Mouse (Mus musculus): ENCODE data around the gene Zbtb49. TPM values are rescaled to one million over a fixed set of nuclear protein-coding genes. Genes with fewer than 3 reads are reported as not detected.

Gene Zbtb49
- total and polyA plus RNA-seq, 2 experiments from 2014 or later, result 13.9 to 40.5 TPM

DNA sequence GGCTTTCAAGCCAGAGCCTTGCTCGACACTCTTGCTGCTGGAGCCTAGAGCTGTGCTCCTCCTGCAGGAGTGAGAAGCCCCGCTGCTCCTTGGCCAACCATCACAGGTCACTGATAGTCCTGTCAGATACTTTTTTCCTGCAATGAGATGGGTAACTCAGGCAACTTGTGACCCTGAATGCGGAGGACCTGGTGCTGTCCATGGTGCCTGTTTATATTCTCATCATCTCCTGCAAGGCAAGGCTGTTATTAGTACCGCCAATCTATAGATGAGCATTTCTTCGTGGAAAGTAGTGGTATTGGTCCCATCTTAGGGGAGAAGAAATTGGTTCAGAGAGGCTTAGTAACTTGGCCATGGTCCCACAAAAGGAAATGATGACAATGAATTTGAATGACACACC lies 46.5 kb downstream of the Zbtb49 start:
- Histone ChIP-seq H3K4me3 (ENCODE audit: low read depth, low read length) (no peak overlapping the region), H3K36me3 (ENCODE audit: insufficient read depth) (no peaks in the 10 kb centered on the region), H3K9me3 (ENCODE audit: low read length) (no peaks in the 10 kb centered on the region), H3K4me1 (ENCODE audit: insufficient read depth) (no peaks in the 10 kb centered on the region), H3K9ac (no peak overlapping the region), H3K4me2 (ENCODE audit: low read depth) (no peak overlapping the region), H3K27ac (ENCODE audit: low read depth, low read length) (no peak overlapping the region), H3K27me3 (ENCODE audit: insufficient read depth, low read length) (no peaks in the 10 kb centered on the region)
- DNase-seq, result no peak
- no peak for ATAC-seq
- 59% methylated on average over 5 of the region's 5 CpGs for whole genome bisulfite sequencing
- no peak for TF ChIP-seq CTCF (IDR thresholded peaks at IDR 0.05; ENCODE audit: low read depth)

DNA sequence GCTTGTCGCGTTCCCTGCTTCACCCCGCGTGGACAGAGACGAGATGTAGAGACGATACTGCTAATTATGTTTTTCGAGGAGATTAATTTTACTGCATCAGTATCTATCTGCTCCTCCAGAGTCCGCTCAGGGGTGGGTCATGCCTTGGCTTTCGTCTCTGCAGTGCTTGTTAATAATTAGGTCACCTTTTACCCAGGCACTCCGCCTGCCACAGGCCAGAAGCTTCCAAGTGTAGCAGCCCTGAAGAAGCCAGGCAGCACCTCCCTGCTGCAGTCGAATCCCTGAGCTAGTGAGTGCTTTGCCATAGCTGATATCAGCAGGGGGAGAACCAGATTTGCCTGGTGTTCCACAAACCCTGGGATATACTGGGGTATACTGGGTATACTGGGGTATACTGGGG lies 51.8 kb downstream of the Zbtb49 start:
- Histone ChIP-seq H3K4me1 (ENCODE audit: insufficient read depth) (no peaks in the 10 kb centered on the region), H3K36me3 (ENCODE audit: insufficient read depth) (no peaks in the 10 kb centered on the region), H3K4me3 (ENCODE audit: low read depth, low read length) (no peak overlapping the region), H3K4me2 (ENCODE audit: low read depth) (no peak overlapping the region), H3K27ac (ENCODE audit: low read depth, low read length) (no peak overlapping the region), H3K9me3 (ENCODE audit: low read length) (no peaks in the 10 kb centered on the region), H3K9ac (no peak overlapping the region), H3K27me3 (ENCODE audit: insufficient read depth, low read length) (no peaks in the 10 kb centered on the region)
- TF ChIP-seq CTCF (IDR thresholded peaks at IDR 0.05; ENCODE audit: low read depth), result no peak
- WGBS, result 71% methylated on average over 11 of the region's 11 CpGs
- DNase-seq (no peak), ATAC-seq (no peak)

GRCm38 (mm10) chr5:38159634-38160413 lies 60.4 kb downstream of the Zbtb49 start, which contains the start of gene Nsg1:
Gene Nsg1 (minus strand): TSS chr5:38159907.
- Histone ChIP-seq H3K27me3 (ENCODE audit: insufficient read depth, low read length) (no peaks in the 10 kb centered on the region), H3K4me2 (ENCODE audit: low read depth) (peak within 1 kb of the TSS; percentile 90), H3K9ac (peak within 1 kb of the TSS; percentile 100), H3K9me3 (ENCODE audit: low read length) (no peaks in the 10 kb centered on the region), H3K4me1 (ENCODE audit: insufficient read depth) (peaks cover 26% of the 10 kb centered on the region), H3K4me3 (ENCODE audit: low read depth, low read length) (peak within 1 kb of the TSS; percentile 89), H3K27ac (ENCODE audit: low read depth, low read length) (peak within 1 kb of the TSS; percentile 99), H3K36me3 (ENCODE audit: insufficient read depth) (peaks cover 27% of the 10 kb centered on the region)
- ATAC-seq, result peak; percentile 40
- no peak; the same call in 1 of the 2 replicates for TF ChIP-seq CTCF (IDR thresholded peaks at IDR 0.05; ENCODE audit: low read depth)
- 8% methylated on average over 35 of the region's 35 CpGs for WGBS
- DNase-seq, result no peak

DNA sequence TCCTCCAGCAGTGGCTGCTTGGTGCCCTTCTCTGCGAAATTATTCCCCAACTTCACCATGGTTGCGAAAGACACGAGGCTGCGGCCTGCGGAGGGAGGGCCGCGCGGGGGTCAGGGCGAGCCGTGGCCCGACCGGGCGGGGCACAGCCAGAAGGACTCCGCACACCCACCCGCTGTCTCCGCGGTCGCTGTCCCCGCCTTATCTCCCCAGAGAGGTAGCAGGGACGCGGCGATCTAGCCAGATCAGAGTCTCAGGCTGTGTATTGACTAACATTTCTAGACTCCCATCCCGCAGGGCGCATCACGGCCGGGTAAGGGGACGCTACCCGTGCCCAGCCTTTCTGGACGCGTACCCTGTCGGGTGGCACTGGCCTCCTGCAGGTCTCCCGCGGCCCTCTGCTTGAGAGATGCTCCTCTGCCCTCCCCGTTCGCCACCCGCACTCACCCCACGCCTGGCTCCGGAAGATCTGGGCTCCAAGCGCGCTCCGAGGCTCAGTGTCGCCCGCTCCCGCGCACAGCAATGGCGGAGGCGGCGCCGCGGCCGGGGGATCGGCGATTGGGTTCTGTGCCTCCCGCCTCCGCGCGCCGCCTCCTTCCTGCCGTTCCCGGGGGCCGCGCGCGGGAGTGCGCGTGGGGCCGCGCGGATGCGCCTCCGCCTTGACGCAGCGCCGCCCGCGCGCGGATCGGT lies 61.2 kb downstream of the Zbtb49 start:
- Histone ChIP-seq H3K27ac (ENCODE audit: low read depth, low read length) (peak overlapping the region; percentile 99), H3K9me3 (ENCODE audit: low read length) (no peaks in the 10 kb centered on the region), H3K4me3 (ENCODE audit: low read depth, low read length) (peak overlapping the region; percentile 89), H3K27me3 (ENCODE audit: insufficient read depth, low read length) (no peaks in the 10 kb centered on the region), H3K4me1 (ENCODE audit: insufficient read depth) (peaks cover 33% of the 10 kb centered on the region), H3K4me2 (ENCODE audit: low read depth) (peak overlapping the region; percentile 90), H3K36me3 (ENCODE audit: insufficient read depth) (peaks cover 34% of the 10 kb centered on the region), H3K9ac (peak overlapping the region; percentile 100)
- peak; percentile 96 for DNase-seq
- 3% methylated on average over 76 of the region's 79 CpGs for WGBS
- no peak for TF ChIP-seq CTCF (IDR thresholded peaks at IDR 0.05; ENCODE audit: low read depth)
- peak; percentile 88 for ATAC-seq

DNA sequence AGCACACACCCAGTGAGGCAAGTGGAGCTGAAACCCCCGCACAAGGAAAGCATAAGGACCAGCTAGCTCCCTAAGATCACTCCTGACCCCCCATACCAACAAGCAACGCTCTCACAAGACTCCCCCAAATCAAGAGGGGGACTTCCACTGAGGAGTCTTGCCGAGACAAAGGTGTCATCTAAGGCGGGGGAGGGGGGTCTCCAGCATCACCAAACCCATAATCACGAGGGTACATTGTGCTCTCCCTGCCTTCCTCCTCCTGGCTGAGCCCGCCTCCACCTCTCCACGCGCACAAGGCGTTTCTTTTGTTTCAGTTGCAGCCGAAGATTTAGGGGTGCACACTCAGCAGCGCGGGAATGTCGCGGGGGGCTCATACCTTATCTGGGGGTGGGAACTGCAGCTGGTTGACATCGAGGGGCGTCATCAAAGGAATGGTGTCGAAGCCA lies 61.7 kb downstream of the Zbtb49 start:
- Histone ChIP-seq H3K4me3 (ENCODE audit: low read depth, low read length) (peak overlapping the region; percentile 89), H3K27me3 (ENCODE audit: insufficient read depth, low read length) (no peaks in the 10 kb centered on the region), H3K9ac (peak overlapping the region; percentile 100), H3K36me3 (ENCODE audit: insufficient read depth) (peaks cover 40% of the 10 kb centered on the region), H3K4me2 (ENCODE audit: low read depth) (peak overlapping the region; percentile 90), H3K9me3 (ENCODE audit: low read length) (no peaks in the 10 kb centered on the region), H3K27ac (ENCODE audit: low read depth, low read length) (peak overlapping the region; percentile 99), H3K4me1 (ENCODE audit: insufficient read depth) (peaks cover 39% of the 10 kb centered on the region)
- ATAC-seq, result peak; percentile 74
- DNase-seq, result peak; percentile 88
- WGBS, result under 1% methylated on average over 17 of the region's 17 CpGs
- no peak for TF ChIP-seq CTCF (IDR thresholded peaks at IDR 0.05; ENCODE audit: low read depth)

DNA sequence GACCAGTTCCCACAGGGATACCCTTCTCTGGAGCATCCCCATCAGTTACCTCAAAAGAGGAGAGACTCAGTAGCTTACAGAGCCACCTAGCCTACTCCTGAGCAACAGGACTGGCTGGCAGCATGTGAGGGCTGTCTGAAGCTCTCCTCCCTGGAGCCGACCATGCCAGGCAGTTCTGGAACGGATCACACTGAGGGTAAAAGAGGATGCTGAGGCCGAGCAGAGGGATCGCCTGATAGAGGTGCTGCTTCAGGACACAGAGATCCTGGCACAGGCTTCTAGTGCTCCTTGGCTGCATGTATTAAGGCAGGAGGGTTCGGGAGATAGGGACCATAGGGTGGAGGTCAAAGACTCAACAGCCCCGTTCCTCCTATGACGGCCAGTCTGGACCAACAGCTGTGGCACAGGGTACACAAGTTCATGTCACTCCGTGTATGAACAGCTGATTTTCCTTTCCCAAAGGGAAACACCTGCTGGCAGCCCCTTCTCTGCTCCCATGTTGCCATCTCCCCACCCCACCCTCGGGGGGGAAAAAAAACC lies 62.7 kb downstream of the Zbtb49 start:
- ATAC-seq, result no peak
- Histone ChIP-seq H3K27ac (ENCODE audit: low read depth, low read length) (peak overlapping the region; percentile 99), H3K4me3 (ENCODE audit: low read depth, low read length) (peak overlapping the region; percentile 89), H3K27me3 (ENCODE audit: insufficient read depth, low read length) (no peaks in the 10 kb centered on the region), H3K4me2 (ENCODE audit: low read depth) (peak overlapping the region; percentile 90), H3K4me1 (ENCODE audit: insufficient read depth) (peaks cover 45% of the 10 kb centered on the region), H3K36me3 (ENCODE audit: insufficient read depth) (peaks cover 49% of the 10 kb centered on the region), H3K9me3 (ENCODE audit: low read length) (no peaks in the 10 kb centered on the region), H3K9ac (peak overlapping the region; percentile 100)
- no peak for DNase-seq
- WGBS, result 18% methylated on average over 9 of the region's 9 CpGs
- no peak for TF ChIP-seq CTCF (IDR thresholded peaks at IDR 0.05; ENCODE audit: low read depth)
